Mouse (Mus musculus): ENCODE data around the gene Rims1. TPM values are rescaled to one million over a fixed set of nuclear protein-coding genes. Genes with fewer than 3 reads are reported as not detected.
A peak's percentile ranks its signal among the peaks of the same experiment; 100 is the strongest.

Rims1 gene
- polyA plus RNA-seq, 1 experiment from 2014 or later = 0.08 TPM

DNA sequence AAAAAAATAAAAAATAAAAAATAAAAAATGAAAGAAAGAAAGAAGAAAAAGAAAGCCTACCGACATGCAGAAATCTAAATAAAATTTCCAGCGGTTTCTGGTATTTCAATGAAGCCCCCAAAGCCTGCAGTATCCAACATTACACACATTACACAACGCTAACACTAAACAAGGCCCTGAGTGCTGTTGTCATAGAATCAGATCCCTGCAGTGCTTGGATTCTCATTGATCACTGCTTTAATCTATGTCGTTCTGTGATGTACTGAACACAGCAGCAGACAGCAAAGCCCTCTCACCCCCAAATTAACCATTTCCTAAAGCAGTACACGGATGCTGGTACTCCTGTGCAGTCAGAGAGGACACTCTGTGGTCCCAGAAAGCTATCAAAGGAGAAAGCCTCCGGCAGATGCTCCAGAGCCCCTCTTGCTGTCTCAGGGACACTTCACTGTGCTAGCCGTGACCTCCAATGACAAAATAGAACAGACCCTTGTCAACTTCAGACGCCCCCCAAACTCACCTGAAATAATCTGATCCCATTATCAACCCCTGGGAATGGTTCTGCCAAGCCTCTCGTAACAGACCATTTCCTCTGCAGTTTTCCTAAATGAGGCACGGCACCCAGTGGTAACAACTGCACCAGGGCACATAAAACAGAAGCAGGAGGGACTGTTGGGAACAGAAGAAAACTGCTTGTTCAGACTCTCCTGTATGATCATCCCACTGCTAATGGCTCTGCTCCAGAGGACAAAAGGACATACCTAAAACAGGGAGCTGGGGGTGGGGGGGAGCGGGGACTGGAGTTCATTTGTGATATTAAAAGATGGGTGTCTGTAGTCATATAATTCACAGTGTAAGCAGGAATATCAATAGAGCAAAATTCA is 296.8 kb downstream of the Rims1 start:
- Histone ChIP-seq H3K36me3 (replicated peaks) (no peaks in the 10 kb centered on the region), H3K4me3 (replicated peaks) (no peak overlapping the region), H3K4me1 (replicated peaks) (no peaks in the 10 kb centered on the region), H3K27me3 (no peaks in the 10 kb centered on the region), H3K27ac (replicated peaks) (no peak overlapping the region), H3K9me3 (replicated peaks) (no peaks in the 10 kb centered on the region), H3K4me2 (no peak overlapping the region), H3K9ac (no peak overlapping the region)
- no peak for ATAC-seq (ENCODE audit: insufficient read depth)
- WGBS (ENCODE audit: insufficient replicate concordance) = 55% methylated on average over 11 of the region's 11 CpGs

DNA sequence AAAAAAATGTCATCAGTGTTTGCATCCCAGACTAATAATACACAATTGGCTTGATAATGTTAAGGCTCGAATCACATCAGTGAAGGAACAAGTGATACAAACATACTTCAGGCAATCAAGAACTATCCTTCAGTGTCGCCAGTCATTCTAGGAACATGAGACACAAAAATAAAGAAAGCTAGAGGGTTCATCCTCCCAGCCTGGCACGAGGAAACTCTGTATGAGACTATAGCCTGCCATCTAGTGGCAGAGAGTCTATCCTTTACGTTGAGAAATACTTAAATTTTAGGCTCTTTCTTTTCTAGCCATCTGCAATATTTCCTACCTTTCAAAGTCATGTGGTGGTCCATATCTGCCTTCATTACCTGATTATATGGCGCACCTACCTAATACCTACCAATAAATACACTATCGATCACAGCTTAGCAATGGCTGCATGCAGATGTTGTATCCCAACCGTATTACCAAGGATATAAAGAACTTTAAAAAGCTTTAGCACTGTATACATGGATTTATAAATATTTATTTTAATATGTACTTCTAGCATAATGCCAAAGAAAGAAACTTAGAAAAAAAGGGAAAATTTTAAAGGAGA is 318.4 kb downstream of the Rims1 start:
- H3K27ac ChIP-seq (replicated peaks) = no peak overlapping the region
- H3K36me3 ChIP-seq (replicated peaks) = no peaks in the 10 kb centered on the region
- no peaks in the 10 kb centered on the region for H3K9me3 ChIP-seq (replicated peaks)
- ATAC-seq (ENCODE audit: insufficient read depth) = no peak
- H3K9ac ChIP-seq = no peak overlapping the region
- no peaks in the 10 kb centered on the region for H3K27me3 ChIP-seq
- no peak overlapping the region for H3K4me2 ChIP-seq
- H3K4me1 ChIP-seq (replicated peaks) = no peaks in the 10 kb centered on the region
- WGBS (ENCODE audit: insufficient replicate concordance) = 37% methylated on average over 7 of the region's 7 CpGs
- no peak overlapping the region for H3K4me3 ChIP-seq (replicated peaks)

DNA sequence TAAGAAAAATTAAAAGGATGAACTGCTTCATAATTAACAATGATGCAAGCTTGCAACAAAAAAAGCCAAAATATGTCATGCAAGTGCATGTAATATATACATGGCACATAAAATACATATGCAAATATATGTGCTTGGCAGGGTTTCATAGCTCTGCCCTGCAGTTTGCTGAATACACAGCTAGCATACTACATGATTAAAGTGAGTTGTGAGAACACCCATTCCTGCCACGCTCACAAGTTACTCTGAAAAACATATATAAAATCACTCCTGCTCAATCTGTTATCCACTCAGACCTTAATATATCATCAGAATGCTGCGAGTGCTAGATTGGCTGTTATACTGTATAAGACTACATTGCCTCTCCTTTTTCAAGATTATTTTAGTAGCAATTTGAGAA is 329.6 kb downstream of the Rims1 start:
- no peaks in the 10 kb centered on the region for H3K36me3 ChIP-seq (replicated peaks)
- H3K27me3 ChIP-seq = no peaks in the 10 kb centered on the region
- WGBS (ENCODE audit: insufficient replicate concordance) = 51% methylated on average over 2 of the region's 2 CpGs
- no peaks in the 10 kb centered on the region for H3K9me3 ChIP-seq (replicated peaks)
- H3K4me1 ChIP-seq (replicated peaks) = no peaks in the 10 kb centered on the region
- H3K4me3 ChIP-seq (replicated peaks) = no peak overlapping the region
- H3K9ac ChIP-seq = no peak overlapping the region
- H3K27ac ChIP-seq (replicated peaks) = no peak overlapping the region
- H3K4me2 ChIP-seq = no peak overlapping the region
- no peak for ATAC-seq (ENCODE audit: insufficient read depth)

DNA sequence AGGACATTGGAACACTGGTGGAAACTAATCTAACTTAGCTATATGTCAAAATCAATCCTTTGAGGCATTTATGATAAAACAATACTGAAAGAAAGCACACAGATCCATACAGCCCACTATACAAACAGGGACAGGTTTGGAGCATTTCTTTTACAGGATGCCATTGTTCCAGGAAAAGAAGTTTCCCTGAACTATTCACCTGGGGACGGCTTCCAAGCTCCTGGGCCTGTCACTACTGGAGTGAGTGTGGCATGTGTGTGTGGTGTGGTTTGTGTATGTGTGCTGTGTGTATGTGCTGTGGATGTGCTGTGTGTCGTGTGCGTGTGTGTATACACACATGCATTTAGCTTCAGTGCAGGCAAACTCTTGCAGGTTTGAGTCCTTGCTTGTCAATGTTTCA is 338.8 kb downstream of the Rims1 start:
- no peak overlapping the region for H3K4me2 ChIP-seq
- H3K4me1 ChIP-seq (replicated peaks) = no peaks in the 10 kb centered on the region
- H3K27ac ChIP-seq (replicated peaks) = no peak overlapping the region
- no peak for ATAC-seq (ENCODE audit: insufficient read depth)
- WGBS (ENCODE audit: insufficient replicate concordance) = 54% methylated on average over 3 of the region's 3 CpGs
- H3K9me3 ChIP-seq (replicated peaks) = no peaks in the 10 kb centered on the region
- no peak overlapping the region for H3K9ac ChIP-seq
- H3K4me3 ChIP-seq (replicated peaks) = no peak overlapping the region
- no peaks in the 10 kb centered on the region for H3K27me3 ChIP-seq
- no peaks in the 10 kb centered on the region for H3K36me3 ChIP-seq (replicated peaks)

DNA sequence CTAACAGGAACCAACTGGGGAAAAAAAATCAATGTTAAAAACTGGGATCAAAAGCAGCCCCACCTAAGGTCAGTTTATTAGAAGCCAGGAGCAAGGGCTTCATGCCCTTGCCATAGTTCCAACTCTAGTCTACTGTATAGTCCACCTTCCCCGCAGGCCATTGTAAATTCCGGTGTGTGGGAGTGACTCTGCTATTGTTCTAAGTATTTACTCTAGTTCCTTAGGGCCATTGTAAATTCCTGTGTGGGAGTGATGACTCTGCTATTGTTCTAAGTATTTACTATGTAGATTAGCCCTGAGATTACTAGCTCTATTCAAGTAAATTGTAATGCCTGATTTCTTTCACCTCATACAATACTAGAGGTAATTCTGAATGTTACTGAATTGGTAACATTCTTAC is 339.2 kb downstream of the Rims1 start:
- no peak overlapping the region for H3K4me3 ChIP-seq (replicated peaks)
- no peak overlapping the region for H3K9ac ChIP-seq
- H3K36me3 ChIP-seq (replicated peaks) = no peaks in the 10 kb centered on the region
- H3K27ac ChIP-seq (replicated peaks) = no peak overlapping the region
- no peak overlapping the region for H3K4me2 ChIP-seq
- 22% methylated on average over 2 of the region's 2 CpGs for WGBS (ENCODE audit: insufficient replicate concordance)
- H3K9me3 ChIP-seq (replicated peaks) = no peaks in the 10 kb centered on the region
- no peaks in the 10 kb centered on the region for H3K4me1 ChIP-seq (replicated peaks)
- no peaks in the 10 kb centered on the region for H3K27me3 ChIP-seq
- ATAC-seq (ENCODE audit: insufficient read depth) = no peak

DNA sequence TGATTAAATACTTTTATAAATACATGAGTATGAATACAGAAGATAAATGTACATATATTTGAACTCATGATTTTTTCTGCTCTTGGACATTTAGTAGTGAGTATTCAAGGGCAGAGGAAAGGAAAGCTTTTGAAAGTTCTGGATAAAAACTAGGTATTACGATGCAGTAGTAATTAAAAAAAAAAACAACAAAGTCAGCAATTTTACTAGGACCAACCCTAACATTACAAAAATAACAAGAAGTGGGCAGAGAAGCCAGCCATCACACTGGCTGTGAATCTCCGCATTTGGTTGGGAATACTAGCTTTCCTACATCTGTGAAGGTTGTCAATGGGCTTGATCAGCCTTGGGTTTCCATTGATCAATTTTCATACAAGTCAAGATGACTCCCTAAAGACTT is 381.8 kb downstream of the Rims1 start:
- WGBS (ENCODE audit: insufficient replicate concordance) = 67% methylated on average over 2 of the region's 2 CpGs
- Histone ChIP-seq H3K4me3 (replicated peaks) (no peak overlapping the region), H3K4me2 (no peak overlapping the region), H3K9ac (no peak overlapping the region), H3K27me3 (no peaks in the 10 kb centered on the region), H3K27ac (replicated peaks) (no peak overlapping the region), H3K36me3 (replicated peaks) (no peaks in the 10 kb centered on the region), H3K4me1 (replicated peaks) (no peaks in the 10 kb centered on the region), H3K9me3 (replicated peaks) (no peaks in the 10 kb centered on the region)
- no peak for ATAC-seq (ENCODE audit: insufficient read depth)

DNA sequence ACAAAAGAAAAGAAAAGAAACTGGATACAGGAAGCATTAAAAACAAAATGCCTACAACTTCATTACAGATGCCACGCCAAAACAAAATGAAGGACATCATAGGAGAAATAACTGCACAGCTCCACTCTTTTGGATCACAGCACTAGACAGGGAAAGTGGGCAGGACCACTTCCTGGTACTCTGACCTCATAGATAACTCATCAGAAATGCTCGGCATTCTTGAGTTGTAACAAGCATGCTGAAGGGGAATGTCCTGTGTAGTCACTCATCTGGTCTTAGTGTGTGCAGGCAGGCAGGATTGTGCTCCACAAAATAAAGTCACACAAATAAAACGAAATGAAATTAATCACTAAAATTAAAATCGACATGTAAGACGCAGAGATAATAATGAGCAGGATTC is 383.7 kb downstream of the Rims1 start:
- H3K4me3 ChIP-seq (replicated peaks) = no peak overlapping the region
- no peak overlapping the region for H3K4me2 ChIP-seq
- WGBS (ENCODE audit: insufficient replicate concordance) = 48% methylated on average over 5 of the region's 5 CpGs
- H3K27me3 ChIP-seq = no peaks in the 10 kb centered on the region
- no peaks in the 10 kb centered on the region for H3K9me3 ChIP-seq (replicated peaks)
- no peaks in the 10 kb centered on the region for H3K36me3 ChIP-seq (replicated peaks)
- no peak overlapping the region for H3K27ac ChIP-seq (replicated peaks)
- no peak overlapping the region for H3K9ac ChIP-seq
- H3K4me1 ChIP-seq (replicated peaks) = no peaks in the 10 kb centered on the region
- ATAC-seq (ENCODE audit: insufficient read depth) = no peak

DNA sequence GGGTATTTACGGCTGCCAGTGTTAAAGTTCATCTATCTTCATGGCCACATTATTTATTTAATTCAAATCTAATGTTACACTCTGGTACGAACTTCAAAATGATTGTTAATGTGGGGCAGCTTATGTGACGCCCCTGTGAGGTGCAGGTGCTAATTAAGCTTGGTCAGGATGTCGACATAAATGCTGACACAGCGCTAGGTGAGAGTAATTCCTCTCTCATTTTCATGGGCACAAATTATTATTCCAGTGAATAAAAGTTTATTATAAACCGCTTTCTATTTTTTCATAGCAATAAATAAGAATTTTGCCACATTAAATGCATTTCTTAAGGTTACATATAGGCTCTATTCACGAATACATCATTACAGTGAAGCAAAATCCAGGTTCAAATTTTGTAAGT is 395.6 kb downstream of the Rims1 start:
- Histone ChIP-seq H3K4me2 (no peak overlapping the region), H3K36me3 (replicated peaks) (no peaks in the 10 kb centered on the region), H3K9me3 (replicated peaks) (no peaks in the 10 kb centered on the region), H3K27ac (replicated peaks) (no peak overlapping the region), H3K27me3 (no peaks in the 10 kb centered on the region), H3K4me3 (replicated peaks) (no peak overlapping the region), H3K9ac (no peak overlapping the region), H3K4me1 (replicated peaks) (no peaks in the 10 kb centered on the region)
- ATAC-seq (ENCODE audit: insufficient read depth) = no peak
- 63% methylated on average over 7 of the region's 7 CpGs for WGBS (ENCODE audit: insufficient replicate concordance)

DNA sequence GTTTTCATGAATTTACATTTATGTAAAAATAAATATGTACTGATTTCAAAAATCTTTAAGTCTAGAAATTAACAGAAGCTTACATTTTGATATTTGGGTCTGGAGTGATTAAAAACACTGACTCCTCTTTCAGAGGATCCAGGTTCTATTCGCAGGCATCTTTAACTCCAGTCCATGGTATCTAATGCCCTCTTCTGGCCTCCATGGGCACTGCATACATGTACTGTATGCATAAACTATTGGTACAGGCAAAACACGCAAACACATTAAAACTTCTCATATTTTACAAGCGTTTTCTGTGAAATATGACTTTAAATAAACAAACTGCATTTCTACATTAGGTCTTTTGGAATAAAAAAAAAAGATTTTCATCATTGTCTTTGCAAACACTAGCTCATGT is 419.4 kb downstream of the Rims1 start:
- no peak overlapping the region for H3K9ac ChIP-seq
- no peaks in the 10 kb centered on the region for H3K9me3 ChIP-seq (replicated peaks)
- 54% methylated on average over 3 of the region's 3 CpGs for WGBS (ENCODE audit: insufficient replicate concordance)
- H3K27me3 ChIP-seq = no peaks in the 10 kb centered on the region
- H3K4me1 ChIP-seq (replicated peaks) = no peaks in the 10 kb centered on the region
- H3K4me3 ChIP-seq (replicated peaks) = no peak overlapping the region
- ATAC-seq (ENCODE audit: insufficient read depth) = no peak
- H3K36me3 ChIP-seq (replicated peaks) = no peaks in the 10 kb centered on the region
- H3K27ac ChIP-seq (replicated peaks) = no peak overlapping the region
- H3K4me2 ChIP-seq = no peak overlapping the region

DNA sequence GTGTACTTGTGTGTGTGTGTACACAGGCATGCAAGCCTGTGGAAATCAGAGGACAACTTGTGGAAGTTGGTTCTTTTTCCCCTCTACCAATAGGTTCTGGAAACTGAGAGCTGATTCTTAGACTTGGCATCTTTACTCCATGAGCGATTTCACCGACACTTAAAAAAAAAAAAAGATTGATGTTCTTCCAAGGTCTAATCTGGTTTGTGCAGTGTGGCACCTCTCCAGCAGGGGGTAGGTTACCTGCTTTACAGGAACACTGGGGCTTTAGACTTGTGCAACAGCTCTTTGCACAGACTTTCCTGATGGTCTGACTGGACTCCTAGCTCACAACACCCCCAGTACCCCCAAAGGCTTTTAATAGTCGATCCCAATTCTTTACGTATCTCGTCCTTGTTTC is 428.1 kb downstream of the Rims1 start:
- no peak overlapping the region for H3K4me2 ChIP-seq
- no peak overlapping the region for H3K27ac ChIP-seq (replicated peaks)
- no peak overlapping the region for H3K4me3 ChIP-seq (replicated peaks)
- no peaks in the 10 kb centered on the region for H3K27me3 ChIP-seq
- no peak for ATAC-seq (ENCODE audit: insufficient read depth)
- H3K9ac ChIP-seq = no peak overlapping the region
- no peaks in the 10 kb centered on the region for H3K36me3 ChIP-seq (replicated peaks)
- 75% methylated on average over 5 of the region's 5 CpGs for WGBS (ENCODE audit: insufficient replicate concordance)
- H3K9me3 ChIP-seq (replicated peaks) = no peaks in the 10 kb centered on the region
- no peaks in the 10 kb centered on the region for H3K4me1 ChIP-seq (replicated peaks)

DNA sequence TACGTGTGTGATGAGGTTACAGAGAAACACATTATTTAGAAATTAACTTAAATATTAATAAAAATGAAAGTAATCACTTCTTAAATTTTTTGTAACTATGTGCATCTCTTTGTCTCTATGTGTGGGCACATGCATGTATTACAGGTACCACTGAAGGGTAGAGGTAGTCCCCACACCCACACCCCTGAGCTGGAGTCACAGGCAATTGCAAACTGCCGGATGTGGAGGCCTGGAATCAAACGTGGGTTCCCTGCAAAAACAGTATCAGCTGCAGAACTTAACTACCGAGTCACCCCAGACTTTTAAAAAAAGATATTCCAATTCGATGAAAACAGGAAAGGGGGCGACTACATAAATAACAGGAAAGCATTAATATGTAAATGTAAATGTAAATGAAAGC is 428.7 kb downstream of the Rims1 start:
- no peak overlapping the region for H3K27ac ChIP-seq (replicated peaks)
- no peak overlapping the region for H3K4me3 ChIP-seq (replicated peaks)
- no peaks in the 10 kb centered on the region for H3K4me1 ChIP-seq (replicated peaks)
- WGBS (ENCODE audit: insufficient replicate concordance) = 40% methylated on average over 6 of the region's 6 CpGs
- no peaks in the 10 kb centered on the region for H3K36me3 ChIP-seq (replicated peaks)
- ATAC-seq (ENCODE audit: insufficient read depth) = no peak
- H3K9me3 ChIP-seq (replicated peaks) = no peaks in the 10 kb centered on the region
- no peak overlapping the region for H3K4me2 ChIP-seq
- no peaks in the 10 kb centered on the region for H3K27me3 ChIP-seq
- H3K9ac ChIP-seq = no peak overlapping the region

DNA sequence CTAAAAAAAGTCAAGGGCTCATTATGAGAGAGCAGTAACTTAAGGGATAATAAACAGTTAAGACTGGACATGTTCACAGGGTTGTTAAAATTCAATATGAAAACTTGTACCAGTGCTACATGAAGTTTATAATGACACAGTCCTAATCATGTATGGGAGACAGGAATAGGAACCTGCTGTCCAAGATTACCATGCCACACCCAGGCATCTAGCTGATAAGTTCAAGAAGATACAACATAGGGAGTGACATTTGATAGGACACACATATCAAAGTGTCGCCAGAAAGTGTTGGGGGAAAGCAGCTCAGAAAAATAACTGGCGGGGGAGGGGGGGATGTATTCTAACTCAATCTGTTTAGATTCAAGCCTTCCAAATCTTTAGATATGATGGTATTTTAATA is 449.6 kb downstream of the Rims1 start:
- ATAC-seq (ENCODE audit: insufficient read depth) = peak; percentile 60; the same call in 1 of the 2 replicates
- no peaks in the 10 kb centered on the region for H3K27me3 ChIP-seq

More for the DNA sequence above, 449.6 kb downstream of the Rims1 start:
- Histone ChIP-seq H3K27ac (replicated peaks) (no peak overlapping the region), H3K9ac (no peak overlapping the region), H3K4me3 (replicated peaks) (no peak overlapping the region), H3K4me2 (no peak overlapping the region), H3K36me3 (replicated peaks) (no peaks in the 10 kb centered on the region), H3K4me1 (replicated peaks) (no peaks in the 10 kb centered on the region), H3K9me3 (replicated peaks) (no peaks in the 10 kb centered on the region)
- WGBS (ENCODE audit: insufficient replicate concordance) = 38% methylated on average over 2 of the region's 2 CpGs
